Mouse (Mus musculus) midbrain, embryonic 15.5 days (tissue): ENCODE measurements around the gene Mapre1. TPM values are rescaled to one million over a fixed set of nuclear protein-coding genes. Genes with fewer than 3 reads are reported as not detected.

Source experiments
- ATAC-seq: fragments of 200-750 bp; cut with Nextera tagmentation; replicated peaks from 2 replicates; pipeline ENCODE4 v1.8.0; 2017; ENCODE audit warnings: moderate TSS enrichment
- H3K27ac ChIP-seq: fragments of 300-500 bp; sonication (generic); 2 replicates; pipeline ENCODE4 v1.5.1; 2015; ENCODE audit warnings: mild to moderate bottlenecking, inconsistent platforms
- H3K27me3 ChIP-seq: fragments of 300-500 bp; sonication (generic); replicated peaks from 2 replicates; pipeline ENCODE4 v1.6.1; 2015; ENCODE audit warnings: inconsistent platforms
- H3K36me3 ChIP-seq: fragments of 300-500 bp; sonication (generic); replicated peaks from 2 replicates; pipeline ENCODE4 v1.6.1; 2015; ENCODE audit warnings: inconsistent platforms
- H3K4me1 ChIP-seq: fragments of 300-500 bp; sonication (generic); 2 replicates; pipeline ENCODE4 v1.6.1; 2015; ENCODE audit warnings: inconsistent platforms
- H3K4me2 ChIP-seq: fragments of 300-500 bp; sonication (generic); 2 replicates; pipeline ENCODE4 v1.6.1; 2015; ENCODE audit warnings: inconsistent platforms, mild to moderate bottlenecking, moderate library complexity
- H3K4me3 ChIP-seq: fragments of 300-500 bp; sonication (generic); 2 replicates; pipeline ENCODE4 v1.5.1; 2015; ENCODE audit warnings: mild to moderate bottlenecking, inconsistent platforms
- H3K9ac ChIP-seq: fragments of 300-500 bp; sonication (generic); 2 replicates; pipeline ENCODE4 v1.6.1; 2015; ENCODE audit warnings: mild to moderate bottlenecking, inconsistent platforms
- H3K9me3 ChIP-seq: fragments of 300-500 bp; sonication (generic); 2 replicates; pipeline ENCODE4 v1.6.1; 2016; ENCODE audit warnings: inconsistent platforms
- WGBS: fragments of 180-500 bp; shearing (Covaris S2); methylation state at CpG from one replicate; pipeline ENCODE4 v1.1.7; 2015; ENCODE audit warnings: mixed read lengths; 5-methylcytosine and 5-hydroxymethylcytosine counted together
- polyA plus RNA-seq: library from polyadenylated mRNA; unstranded; fragments of >200 nt; fragmentation: Nextera tagmentation; extraction: Ambion mirVana; gene quantifications from 2 replicates; pipeline ENCODE4 v1.2.1, GENCODE M21; 2015

Mapre1 gene
- polyA plus RNA-seq, 1 experiment from 2014 or later = 370 TPM

DNA sequence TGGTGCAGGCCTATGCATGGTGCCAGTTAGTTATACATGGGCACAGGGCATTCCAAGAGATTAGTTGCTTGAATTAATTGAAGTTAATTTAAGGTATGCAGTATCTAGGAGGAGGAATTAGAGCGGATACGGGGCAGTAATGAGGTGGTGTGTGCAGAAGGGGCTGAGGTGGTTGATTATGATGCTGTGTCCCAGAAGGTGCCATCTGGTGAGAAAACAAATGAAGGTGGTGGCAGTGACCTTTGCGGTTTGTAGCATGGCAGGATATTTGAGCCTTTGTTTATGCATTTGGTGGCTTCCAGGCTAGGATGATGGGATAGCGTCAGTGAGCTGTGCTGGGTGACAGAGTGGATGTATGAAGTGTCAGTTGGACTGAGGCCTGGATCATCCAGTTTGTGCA lies 15.8 kb upstream of the Mapre1 start:
- Histone ChIP-seq H3K4me2 (no peak overlapping the region), H3K27me3 (no peaks in the 10 kb centered on the region), H3K9me3 (no peaks in the 10 kb centered on the region), H3K9ac (no peak overlapping the region), H3K4me1 (no peaks in the 10 kb centered on the region), H3K4me3 (no peak overlapping the region), H3K27ac (no peak overlapping the region), H3K36me3 (no peaks in the 10 kb centered on the region)
- ATAC-seq = no peak
- 81% methylated on average over 4 of the region's 4 CpGs for WGBS

GRCm38 (mm10) chr2:153734033-153734432 lies 7.0 kb upstream of the Mapre1 start:
- ATAC-seq = no peak
- no peak overlapping the region for H3K27ac ChIP-seq
- no peaks in the 10 kb centered on the region for H3K27me3 ChIP-seq
- H3K9ac ChIP-seq = no peak overlapping the region
- no peaks in the 10 kb centered on the region for H3K36me3 ChIP-seq
- no peaks in the 10 kb centered on the region for H3K9me3 ChIP-seq
- H3K4me3 ChIP-seq = no peak overlapping the region
- 81% methylated on average over 4 of the region's 4 CpGs for WGBS
- H3K4me2 ChIP-seq = no peak overlapping the region
- H3K4me1 ChIP-seq = no peaks in the 10 kb centered on the region

GRCm38 (mm10) chr2:153741437-153742065 lies 477 bp downstream of the Mapre1 start:
- ATAC-seq = peak; percentile 85
- 2% methylated on average over 52 of the region's 56 CpGs for WGBS

GRCm38 (mm10) chr2:153747994-153748393 lies 6.9 kb downstream of the Mapre1 start:
- H3K9ac ChIP-seq = no peak overlapping the region
- H3K4me3 ChIP-seq = no peak overlapping the region
- no peaks in the 10 kb centered on the region for H3K36me3 ChIP-seq
- H3K27ac ChIP-seq = no peak overlapping the region
- no peaks in the 10 kb centered on the region for H3K27me3 ChIP-seq
- peaks cover 29% of the 10 kb centered on the region for H3K4me1 ChIP-seq
- H3K9me3 ChIP-seq = no peaks in the 10 kb centered on the region
- ATAC-seq = no peak
- H3K4me2 ChIP-seq = no peak overlapping the region

More at GRCm38 (mm10) chr2:153741437-153742065, 477 bp downstream of the Mapre1 start:
- Histone ChIP-seq H3K9me3 (no peaks in the 10 kb centered on the region), H3K4me2 (peak overlapping the region; percentile 65), H3K36me3 (no peaks in the 10 kb centered on the region), H3K27me3 (no peaks in the 10 kb centered on the region), H3K27ac (peak overlapping the region; percentile 92), H3K4me1 (peaks cover 41% of the 10 kb centered on the region), H3K9ac (peak overlapping the region; percentile 71), H3K4me3 (peak overlapping the region; percentile 61)

GRCm38 (mm10) chr2:153750363-153750762 lies 9.3 kb downstream of the Mapre1 start:
- Histone ChIP-seq H3K4me2 (no peak overlapping the region), H3K9me3 (no peaks in the 10 kb centered on the region), H3K4me1 (peaks cover 12% of the 10 kb centered on the region; the same call in 1 of the 2 replicates), H3K9ac (no peak overlapping the region), H3K4me3 (no peak overlapping the region), H3K27me3 (no peaks in the 10 kb centered on the region), H3K36me3 (no peaks in the 10 kb centered on the region), H3K27ac (no peak overlapping the region)
- ATAC-seq = no peak
- WGBS = 80% methylated on average over 2 of the region's 2 CpGs

GRCm38 (mm10) chr2:153762121-153762520 lies 21.0 kb downstream of the Mapre1 start:
- Histone ChIP-seq H3K27me3 (no peaks in the 10 kb centered on the region), H3K4me3 (no peak overlapping the region), H3K36me3 (peaks cover 31% of the 10 kb centered on the region), H3K9ac (no peak overlapping the region), H3K27ac (no peak overlapping the region), H3K4me1 (no peaks in the 10 kb centered on the region), H3K9me3 (no peaks in the 10 kb centered on the region), H3K4me2 (no peak overlapping the region)
- no peak for ATAC-seq
- 96% methylated on average over 5 of the region's 5 CpGs for WGBS

DNA sequence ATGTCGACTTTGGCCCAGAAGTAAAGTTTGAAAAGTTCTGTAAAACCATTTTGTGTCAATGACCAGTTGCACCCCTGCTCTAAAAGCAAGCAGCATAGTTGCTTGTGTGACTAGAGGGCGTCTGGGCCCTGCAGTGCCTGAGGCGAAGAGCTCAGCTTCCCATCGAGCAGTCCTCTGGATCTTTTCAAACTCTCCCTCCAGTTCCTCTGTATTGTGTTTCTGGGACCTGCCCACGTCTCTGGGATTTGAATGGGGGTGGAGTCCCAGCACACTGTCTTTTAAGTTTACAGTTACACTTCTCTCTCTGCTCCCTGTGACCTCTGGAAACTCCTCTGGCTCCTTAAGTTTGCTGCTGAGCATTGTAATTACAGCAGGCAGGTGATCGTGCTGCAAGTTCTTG lies 26.4 kb downstream of the Mapre1 start:
- Histone ChIP-seq H3K9me3 (no peaks in the 10 kb centered on the region), H3K27ac (no peak overlapping the region), H3K36me3 (peaks cover 26% of the 10 kb centered on the region), H3K9ac (no peak overlapping the region), H3K4me3 (no peak overlapping the region), H3K27me3 (no peaks in the 10 kb centered on the region), H3K4me2 (no peak overlapping the region), H3K4me1 (no peaks in the 10 kb centered on the region)
- ATAC-seq = no peak
- 63% methylated on average over 6 of the region's 6 CpGs for WGBS

DNA sequence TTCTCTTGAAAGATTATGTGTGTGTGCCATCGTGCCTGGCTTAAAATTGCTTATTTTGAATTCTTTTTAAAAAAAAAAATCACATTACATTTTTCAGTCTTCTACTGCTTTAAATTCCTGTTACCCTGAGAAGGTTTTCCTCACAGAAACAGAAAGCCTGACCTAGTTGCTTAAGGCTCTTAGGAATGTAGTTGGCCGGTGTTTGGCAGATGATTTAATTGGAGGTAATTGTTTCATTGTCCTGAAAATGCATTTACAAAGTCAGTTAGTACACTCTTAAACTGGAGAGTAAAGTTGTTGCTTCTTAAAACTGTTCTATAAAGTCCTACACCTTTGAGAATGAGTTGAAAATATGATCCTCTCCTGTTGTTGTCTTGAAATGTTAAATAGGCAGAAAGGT lies 27.8 kb downstream of the Mapre1 start:
- no peaks in the 10 kb centered on the region for H3K4me1 ChIP-seq
- H3K27ac ChIP-seq = no peak overlapping the region
- no peak overlapping the region for H3K4me3 ChIP-seq
- WGBS = 82% methylated on average over 2 of the region's 2 CpGs
- peaks cover 30% of the 10 kb centered on the region for H3K36me3 ChIP-seq
- no peak for ATAC-seq
- no peaks in the 10 kb centered on the region for H3K27me3 ChIP-seq
- no peak overlapping the region for H3K4me2 ChIP-seq
- H3K9ac ChIP-seq = no peak overlapping the region
- no peaks in the 10 kb centered on the region for H3K9me3 ChIP-seq

DNA sequence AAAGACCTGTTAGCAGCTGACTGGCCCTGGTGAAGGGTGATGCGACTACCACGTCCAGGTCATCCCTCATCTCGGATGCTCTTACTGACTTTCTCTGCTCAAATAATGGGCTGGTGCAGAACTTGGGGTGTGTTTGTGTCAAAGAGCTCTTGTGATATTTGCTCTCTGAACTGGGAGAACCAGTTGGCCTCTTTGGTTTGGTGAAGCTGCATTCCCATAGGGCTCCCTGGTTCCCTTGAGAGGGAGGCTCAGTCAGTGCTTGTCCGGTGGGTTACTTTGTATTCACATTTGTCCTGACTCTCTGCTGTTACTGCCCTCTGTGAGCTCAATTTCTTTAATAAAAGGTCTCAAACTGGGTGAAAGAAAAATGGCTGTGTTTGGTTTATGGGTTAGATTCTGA lies 31.9 kb downstream of the Mapre1 start:
- Histone ChIP-seq H3K4me1 (no peaks in the 10 kb centered on the region), H3K27me3 (no peaks in the 10 kb centered on the region), H3K36me3 (peaks cover 15% of the 10 kb centered on the region; the same call in 1 of the 2 replicates), H3K27ac (no peak overlapping the region), H3K9me3 (no peaks in the 10 kb centered on the region), H3K4me2 (no peak overlapping the region), H3K4me3 (no peak overlapping the region), H3K9ac (no peak overlapping the region)
- ATAC-seq = no peak
- WGBS = 93% methylated on average over 4 of the region's 4 CpGs

- no peak for ATAC-seq
- Histone ChIP-seq H3K27me3 (no peaks in the 10 kb centered on the region), H3K27ac (no peak overlapping the region), H3K4me3 (no peak overlapping the region), H3K9ac (no peak overlapping the region), H3K4me2 (no peak overlapping the region), H3K9me3 (no peaks in the 10 kb centered on the region), H3K4me1 (peaks cover 6% of the 10 kb centered on the region), H3K36me3 (peaks cover 15% of the 10 kb centered on the region; the same call in 1 of the 2 replicates)
- 94% methylated on average over 4 of the region's 4 CpGs for WGBS
Observed at GRCm38 (mm10) chr2:153775472-153775871, 34.4 kb downstream of the Mapre1 start.

- WGBS = 15% methylated on average over 24 of the region's 24 CpGs
- Histone ChIP-seq H3K4me3 (peak overlapping the region; percentile 29), H3K36me3 (peaks cover 4% of the 10 kb centered on the region; the same call in 1 of the 2 replicates), H3K4me2 (peak overlapping the region; percentile 54), H3K9ac (no peak overlapping the region), H3K9me3 (no peaks in the 10 kb centered on the region), H3K27me3 (no peaks in the 10 kb centered on the region), H3K27ac (no peak overlapping the region), H3K4me1 (peaks cover 6% of the 10 kb centered on the region)
- peak; percentile 77 for ATAC-seq
Observed at GRCm38 (mm10) chr2:153778638-153779362, 37.7 kb downstream of the Mapre1 start.

DNA sequence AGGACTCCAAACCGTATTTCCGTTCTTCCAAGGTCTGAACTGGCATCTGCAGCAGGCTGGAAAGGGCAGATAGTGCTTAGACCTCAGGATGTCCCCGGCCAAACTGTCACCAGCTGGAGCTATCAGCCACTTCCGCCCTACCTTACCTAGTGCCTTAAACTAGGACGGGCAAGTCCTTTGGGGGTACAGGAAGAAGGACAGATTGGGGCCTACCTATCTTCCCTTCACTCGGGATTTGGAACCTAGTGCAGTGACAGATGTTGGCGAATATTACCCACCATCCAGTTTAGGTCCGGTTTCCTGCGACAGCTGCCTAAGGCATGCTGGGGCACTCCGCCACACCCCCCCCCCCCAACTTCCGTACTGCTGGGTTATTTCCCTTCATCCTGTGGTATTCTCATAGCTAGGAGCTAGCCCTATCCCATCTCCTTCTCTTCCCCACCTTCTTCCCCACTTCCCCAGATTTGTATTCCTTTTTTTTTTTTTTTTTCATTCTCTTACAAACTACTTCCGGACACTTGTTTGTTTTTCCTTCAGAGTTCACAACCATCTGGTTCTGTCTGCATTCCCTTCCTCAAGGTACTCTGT lies 38.4 kb downstream of the Mapre1 start, which contains the start of gene Efcab8:
Gene Efcab8 (plus strand): TSS at position 538 of the 588 bp plus-strand sequence.
- 50% methylated on average over 12 of the region's 12 CpGs for WGBS
- no peaks in the 10 kb centered on the region for H3K36me3 ChIP-seq
- H3K4me1 ChIP-seq = peaks cover 6% of the 10 kb centered on the region
- H3K27ac ChIP-seq = no peak within 1 kb of the TSS
- ATAC-seq = no peak
- H3K9ac ChIP-seq = no peak within 1 kb of the TSS
- H3K4me3 ChIP-seq = peak within 1 kb of the TSS; percentile 29
- H3K4me2 ChIP-seq = peak within 1 kb of the TSS; percentile 54
- no peaks in the 10 kb centered on the region for H3K9me3 ChIP-seq
- no peaks in the 10 kb centered on the region for H3K27me3 ChIP-seq
